In the genomic region with DNA sequence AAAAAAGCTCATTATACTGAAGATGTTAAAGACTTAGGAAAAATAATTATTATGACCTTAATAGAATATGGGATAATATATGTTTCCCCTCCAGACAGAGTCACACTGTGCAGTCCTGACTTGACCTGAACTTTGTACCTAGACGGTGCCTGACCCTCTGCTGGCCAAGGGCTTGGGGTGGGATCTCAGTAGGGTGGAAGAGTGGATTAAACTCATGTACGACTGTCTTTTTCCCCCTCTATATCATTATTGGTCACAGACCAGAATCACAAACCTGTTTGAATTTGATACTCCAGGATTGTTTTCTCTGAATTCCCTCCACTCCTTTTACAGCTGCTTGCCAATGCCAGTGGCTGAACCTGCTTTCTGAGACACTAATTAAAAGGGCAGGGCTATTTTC, we compare ENCODE assay signal across 11 mouse cellular contexts. TPM values are rescaled to one million over a fixed set of nuclear protein-coding genes. Genes with fewer than 3 reads are reported as not detected.
DNase-seq lines count a peak whose midpoint lies in the region; ATAC-seq and TF ChIP-seq lines count a peak whose summit lies in the region.
"Not testable (repeated sequence)": the region's sequence is repeated elsewhere in the genome, so short reads cannot be mapped to it uniquely, and the experiment has no call there.
"Had no signal": no experiment of that assay in that cellular context is flagged by ENCODE, and none has a peak within 500 bp of the region (broad histone marks: within the 10 kb centered on the region; RNA-seq: fewer than 3 reads in every experiment).

No protein-coding gene starts in this region.

- not testable (repeated sequence) for ATAC-seq in embryonic facial prominence, embryonic 12.5 days (ENCODE audit: insufficient number of reproducible peaks, insufficient read depth, low FRiP score, low TSS enrichment); forebrain, embryonic 13.5 days; hindbrain, embryonic 15.5 days (ENCODE audit: low FRiP score, low read depth); limb, embryonic 12.5 days (ENCODE audit: insufficient number of reproducible peaks, insufficient read depth, low FRiP score, low TSS enrichment, low read depth); liver, postnatal 0 days; midbrain, embryonic 12.5 days (ENCODE audit: low FRiP score, low read depth); stomach, embryonic 16.5 days (ENCODE audit: insufficient read depth, low FRiP score)

- not testable (repeated sequence) for H3K9me3 ChIP-seq in embryonic facial prominence, embryonic 12.5 days; forebrain, embryonic 13.5 days (replicated peaks); hindbrain, embryonic 15.5 days; limb, embryonic 12.5 days; liver, postnatal 0 days (ENCODE audit: low read length); midbrain, embryonic 12.5 days; stomach, embryonic 16.5 days (replicated peaks; ENCODE audit: control insufficient read depth, low read length)

- not testable (repeated sequence) for H3K27me3 ChIP-seq in embryonic facial prominence, embryonic 12.5 days; forebrain, embryonic 13.5 days; hindbrain, embryonic 15.5 days; limb, embryonic 12.5 days; liver, postnatal 0 days (ENCODE audit: insufficient read depth, low read length); midbrain, embryonic 12.5 days; stomach, embryonic 16.5 days (ENCODE audit: control insufficient read depth, insufficient read depth, low read length)

- DNase-seq in 416B (ENCODE audit: low read depth): peak; percentile 69
- DNase-seq in liver, postnatal 0 days: not testable (repeated sequence)

- not testable (repeated sequence) for H3K4me3 ChIP-seq in embryonic facial prominence, embryonic 12.5 days; forebrain, embryonic 13.5 days; hindbrain, embryonic 15.5 days; liver, postnatal 0 days (ENCODE audit: low read depth, low read length); midbrain, embryonic 12.5 days; stomach, embryonic 16.5 days (replicated peaks; ENCODE audit: low read length)
- H3K4me3 ChIP-seq in limb, embryonic 12.5 days (replicated peaks): 0 out of 2 replicates have a peak overlapping the region, but pooled peaks have one; percentile 9

- H3K4me2 ChIP-seq in embryonic facial prominence, embryonic 12.5 days (replicated peaks): peak overlapping the region; percentile 27; the same call in 1 of the 2 replicates
- peak overlapping the region; percentile 40 for H3K4me2 ChIP-seq in forebrain, embryonic 13.5 days
- H3K4me2 ChIP-seq in hindbrain, embryonic 15.5 days: 0 out of 2 replicates have a peak overlapping the region, but pooled peaks have one; percentile 4
- H3K4me2 ChIP-seq in limb, embryonic 12.5 days: peak overlapping the region; percentile 37
- peak overlapping the region; percentile 55 for H3K4me2 ChIP-seq in liver, postnatal 0 days (ENCODE audit: low read depth, low read length)
- H3K4me2 ChIP-seq in midbrain, embryonic 12.5 days (replicated peaks): peak overlapping the region; percentile 26
- H3K4me2 ChIP-seq in stomach, embryonic 16.5 days (ENCODE audit: low read depth, low read length): peak overlapping the region; percentile 22; the same call in 1 of the 2 replicates

- not testable (repeated sequence) for TF ChIP-seq CTCF in liver, postnatal 0 days (IDR thresholded peaks at IDR 0.05; ENCODE audit: low read depth)

- TF ChIP-seq EP300 in liver, postnatal 0 days (IDR thresholded peaks at IDR 0.05; ENCODE audit: low read depth): not testable (repeated sequence)

- 9% methylated on average over 2 of the region's 2 CpGs for WGBS in embryonic facial prominence, embryonic 12.5 days
- WGBS in forebrain, embryonic 13.5 days: 12% methylated on average over 2 of the region's 2 CpGs
- 24% methylated on average over 2 of the region's 2 CpGs for WGBS in hindbrain, embryonic 15.5 days
- whole genome bisulfite sequencing in limb, embryonic 12.5 days: 26% methylated on average over 2 of the region's 2 CpGs
- WGBS in liver, postnatal 0 days (ENCODE audit: insufficient replicate concordance): 35% methylated on average over 2 of the region's 2 CpGs
- 12% methylated on average over 2 of the region's 2 CpGs for WGBS in midbrain, embryonic 12.5 days
- 16% methylated on average over 2 of the region's 2 CpGs for WGBS in stomach, embryonic 16.5 days

- H3K4me1 ChIP-seq in embryonic facial prominence, embryonic 12.5 days; forebrain, embryonic 13.5 days; limb, embryonic 12.5 days (replicated peaks); liver, postnatal 0 days (ENCODE audit: insufficient read depth); midbrain, embryonic 12.5 days; stomach, embryonic 16.5 days (ENCODE audit: control insufficient read depth, insufficient read depth, low read length): not testable (repeated sequence)
- H3K4me1 ChIP-seq in hindbrain, embryonic 15.5 days (replicated peaks): peaks cover 17% of the 10 kb centered on the region

- not testable (repeated sequence) for H3K36me3 ChIP-seq in embryonic facial prominence, embryonic 12.5 days; forebrain, embryonic 13.5 days (ENCODE audit: poor library complexity, severe bottlenecking); hindbrain, embryonic 15.5 days; limb, embryonic 12.5 days; liver, postnatal 0 days (replicated peaks; ENCODE audit: insufficient read depth, low read length); midbrain, embryonic 12.5 days; stomach, embryonic 16.5 days (ENCODE audit: control insufficient read depth, insufficient read depth, low read length)

- H3K9ac ChIP-seq in embryonic facial prominence, embryonic 12.5 days; forebrain, embryonic 13.5 days; hindbrain, embryonic 15.5 days; limb, embryonic 12.5 days (replicated peaks); midbrain, embryonic 12.5 days (replicated peaks): not testable (repeated sequence)
- peak overlapping the region; percentile 39 for H3K9ac ChIP-seq in liver, postnatal 0 days (replicated peaks)
- H3K9ac ChIP-seq in stomach, embryonic 16.5 days (ENCODE audit: low read length): 0 out of 2 replicates have a peak overlapping the region, but pooled peaks have one; percentile 9

- H3K27ac ChIP-seq in embryonic facial prominence, embryonic 12.5 days: 0 out of 2 replicates have a peak overlapping the region, but pooled peaks have one; percentile 57
- H3K27ac ChIP-seq in forebrain, embryonic 13.5 days: peak overlapping the region; percentile 59
- H3K27ac ChIP-seq in hindbrain, embryonic 15.5 days (replicated peaks): not testable (repeated sequence)
- H3K27ac ChIP-seq in limb, embryonic 12.5 days: peak overlapping the region; percentile 83
- H3K27ac ChIP-seq in liver, postnatal 0 days (ENCODE audit: low read depth): peak overlapping the region; percentile 46
- peak overlapping the region; percentile 65 for H3K27ac ChIP-seq in midbrain, embryonic 12.5 days (replicated peaks)
- peak overlapping the region; percentile 24; the same call in 1 of the 2 replicates for H3K27ac ChIP-seq in stomach, embryonic 16.5 days (ENCODE audit: low read length)

RNA-seq across cellular contexts. Expression of a gene that starts 1.5 kb away (rescaled TPM):
- 9.5 and 9.6 TPM in 2 replicates for polyA plus RNA-seq in embryonic facial prominence, embryonic 12.5 days (2016; fragmentation: Nextera tagmentation; extraction: Ambion mirVana)
- polyA plus RNA-seq in forebrain, embryonic 13.5 days (2015; fragmentation: Nextera tagmentation; extraction: Ambion mirVana): 4.6 and 6.9 TPM in 2 replicates
- 1.5 and 2.0 TPM in 2 replicates for polyA plus RNA-seq in hindbrain, embryonic 15.5 days (2015; fragmentation: Nextera tagmentation; extraction: Ambion mirVana)
- polyA plus RNA-seq in limb, embryonic 12.5 days (2016; fragmentation: Nextera tagmentation; extraction: Ambion mirVana): 11.1 and 12.8 TPM in 2 replicates
- 3.6 and 4.6 TPM in 2 replicates for polyA plus RNA-seq in liver, postnatal 0 days (2015; fragmentation: Nextera tagmentation; extraction: Ambion mirVana)
- polyA plus RNA-seq in midbrain, embryonic 12.5 days (2016; fragmentation: Nextera tagmentation; extraction: Ambion mirVana): 6.5 and 7.0 TPM in 2 replicates
- 2.8 and 3.6 TPM in 2 replicates for polyA plus RNA-seq in stomach, embryonic 16.5 days (2015; fragmentation: Nextera tagmentation; extraction: Ambion mirVana)

RNA-seq across cellular contexts. Expression of a gene that starts 7.6 kb away (rescaled TPM):
- polyA plus RNA-seq in embryonic facial prominence, embryonic 12.5 days (2016; fragmentation: Nextera tagmentation; extraction: Ambion mirVana): 0.64 and 0.75 TPM in 2 replicates
- polyA plus RNA-seq in forebrain, embryonic 13.5 days (2015; fragmentation: Nextera tagmentation; extraction: Ambion mirVana): 0.54 and 0.68 TPM in 2 replicates
- 0.10 and 0.12 TPM in 2 replicates for polyA plus RNA-seq in hindbrain, embryonic 15.5 days (2015; fragmentation: Nextera tagmentation; extraction: Ambion mirVana)
- 0.58 and 0.80 TPM in 2 replicates for polyA plus RNA-seq in limb, embryonic 12.5 days (2016; fragmentation: Nextera tagmentation; extraction: Ambion mirVana)
- polyA plus RNA-seq in liver, postnatal 0 days (2015; fragmentation: Nextera tagmentation; extraction: Ambion mirVana): 0.43 and 0.51 TPM in 2 replicates
- polyA plus RNA-seq in midbrain, embryonic 12.5 days (2016; fragmentation: Nextera tagmentation; extraction: Ambion mirVana): 0.37 and 0.45 TPM in 2 replicates
- polyA plus RNA-seq in stomach, embryonic 16.5 days (2015; fragmentation: Nextera tagmentation; extraction: Ambion mirVana): 0.67 and 0.93 TPM in 2 replicates

RNA-seq across cellular contexts. Expression of a gene that starts 9.3 kb away (rescaled TPM):
- polyA plus RNA-seq in embryonic facial prominence, embryonic 12.5 days (2016; fragmentation: Nextera tagmentation; extraction: Ambion mirVana): 2.1 and 2.4 TPM in 2 replicates
- 1.6 and 2.2 TPM in 2 replicates for polyA plus RNA-seq in forebrain, embryonic 13.5 days (2015; fragmentation: Nextera tagmentation; extraction: Ambion mirVana)
- polyA plus RNA-seq in hindbrain, embryonic 15.5 days (2015; fragmentation: Nextera tagmentation; extraction: Ambion mirVana): not detected in 2 replicates
- 2.7 and 3.6 TPM in 2 replicates for polyA plus RNA-seq in limb, embryonic 12.5 days (2016; fragmentation: Nextera tagmentation; extraction: Ambion mirVana)
- polyA plus RNA-seq in liver, postnatal 0 days (2015; fragmentation: Nextera tagmentation; extraction: Ambion mirVana): 1.1 and 1.2 TPM in 2 replicates
- 0.85 and 1.7 TPM in 2 replicates for polyA plus RNA-seq in midbrain, embryonic 12.5 days (2016; fragmentation: Nextera tagmentation; extraction: Ambion mirVana)
- polyA plus RNA-seq in stomach, embryonic 16.5 days (2015; fragmentation: Nextera tagmentation; extraction: Ambion mirVana): 1.6 TPM in 1 of 2 replicates, not detected in the other
- polyA plus RNA-seq: hindbrain, postnatal 0 days; midbrain, postnatal 0 days; neural tube, embryonic 14.5 days had no signal

RNA-seq across cellular contexts. Expression of a gene that starts 10.3 kb away (rescaled TPM):
- polyA plus RNA-seq in embryonic facial prominence, embryonic 12.5 days (2016; fragmentation: Nextera tagmentation; extraction: Ambion mirVana): 139 and 153 TPM in 2 replicates
- 120 and 139 TPM in 2 replicates for polyA plus RNA-seq in forebrain, embryonic 13.5 days (2015; fragmentation: Nextera tagmentation; extraction: Ambion mirVana)
- polyA plus RNA-seq in hindbrain, embryonic 15.5 days (2015; fragmentation: Nextera tagmentation; extraction: Ambion mirVana): 15.9 and 27.4 TPM in 2 replicates
- polyA plus RNA-seq in limb, embryonic 12.5 days (2016; fragmentation: Nextera tagmentation; extraction: Ambion mirVana): 153 and 213 TPM in 2 replicates
- 62.4 and 66.0 TPM in 2 replicates for polyA plus RNA-seq in liver, postnatal 0 days (2015; fragmentation: Nextera tagmentation; extraction: Ambion mirVana)
- 95.2 and 113 TPM in 2 replicates for polyA plus RNA-seq in midbrain, embryonic 12.5 days (2016; fragmentation: Nextera tagmentation; extraction: Ambion mirVana)
- polyA plus RNA-seq in stomach, embryonic 16.5 days (2015; fragmentation: Nextera tagmentation; extraction: Ambion mirVana): 34.0 and 56.1 TPM in 2 replicates

RNA-seq across cellular contexts. Expression of a gene that starts 10.5 kb away (rescaled TPM):
- 11.4 and 15.7 TPM in 2 replicates for polyA plus RNA-seq in embryonic facial prominence, embryonic 12.5 days (2016; fragmentation: Nextera tagmentation; extraction: Ambion mirVana)
- 8.9 and 11.5 TPM in 2 replicates for polyA plus RNA-seq in forebrain, embryonic 13.5 days (2015; fragmentation: Nextera tagmentation; extraction: Ambion mirVana)
- polyA plus RNA-seq in hindbrain, embryonic 15.5 days (2015; fragmentation: Nextera tagmentation; extraction: Ambion mirVana): 2.5 and 3.1 TPM in 2 replicates
- 16.5 and 25.4 TPM in 2 replicates for polyA plus RNA-seq in limb, embryonic 12.5 days (2016; fragmentation: Nextera tagmentation; extraction: Ambion mirVana)
- 6.1 and 7.8 TPM in 2 replicates for polyA plus RNA-seq in liver, postnatal 0 days (2015; fragmentation: Nextera tagmentation; extraction: Ambion mirVana)
- polyA plus RNA-seq in midbrain, embryonic 12.5 days (2016; fragmentation: Nextera tagmentation; extraction: Ambion mirVana): 13.0 and 13.8 TPM in 2 replicates
- 16.8 and 17.5 TPM in 2 replicates for polyA plus RNA-seq in stomach, embryonic 16.5 days (2015; fragmentation: Nextera tagmentation; extraction: Ambion mirVana)

Comparison
In these comparisons a context has a peak if more than half of its experiments do, and no peak if none do; other contexts are left out.
1. H3K4me2 ChIP-seq: peak in every context shown above with its lines; median percentile 55 in liver, postnatal 0 days; 40 in forebrain, embryonic 13.5 days; 37 in limb, embryonic 12.5 days; 27 in embryonic facial prominence, embryonic 12.5 days; 26 in midbrain, embryonic 12.5 days; 22 in stomach, embryonic 16.5 days; 4 in hindbrain, embryonic 15.5 days.